Mouse (Mus musculus): ENCODE measurements at regions not wholly inside any gene's neighbourhood (a gene's known extent, or its start where the extent isn't known, plus 50 kb on each side); places are given as distances from the start of the nearest gene placed in this dataset.

DNA sequence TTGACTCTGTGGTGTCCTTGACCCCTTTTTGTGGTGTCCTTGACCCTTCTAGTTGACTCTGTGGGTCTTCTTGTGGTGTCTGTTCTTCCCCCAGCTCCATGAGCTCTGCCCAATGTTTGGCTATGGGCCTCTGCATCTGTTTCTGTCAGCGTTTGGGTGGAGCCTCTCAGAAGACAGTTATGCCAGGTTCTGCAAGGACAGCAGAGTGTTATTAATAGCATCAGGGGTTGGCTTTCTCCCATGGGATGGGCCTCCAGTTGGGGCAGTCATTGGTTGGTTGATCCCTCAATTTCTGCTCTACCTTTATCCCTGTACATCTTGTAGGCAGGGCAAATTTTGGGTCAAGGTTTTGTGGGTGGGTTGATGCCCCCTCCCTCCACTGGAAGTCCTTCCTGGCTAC lies 138.8 kb downstream of the Tex29 start:
- no peak for DNase-seq (ENCODE audit: low spot score in 2 of 2)

DNA sequence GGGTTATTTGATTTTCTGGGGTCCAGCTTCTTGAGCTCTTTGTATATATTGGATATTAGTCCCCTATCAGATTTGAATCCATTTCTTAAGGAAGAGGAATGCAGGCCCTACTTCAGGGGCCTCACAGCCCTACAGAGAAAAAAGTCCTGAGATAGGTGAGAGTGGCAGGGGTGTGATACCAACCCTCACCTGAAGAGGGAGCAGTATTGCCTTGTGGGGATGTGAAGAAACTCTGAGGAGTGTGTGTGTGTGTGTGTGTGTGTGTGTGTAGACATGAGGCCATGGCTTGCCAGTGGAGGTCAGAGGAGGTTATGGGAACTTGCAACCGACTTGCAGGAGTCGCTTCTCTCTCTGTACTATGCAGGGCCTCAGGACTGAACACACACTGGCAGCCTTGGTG lies 141.2 kb downstream of the Tex29 start:
- DNase-seq (ENCODE audit: low spot score in 2 of 2) = no peak

DNA sequence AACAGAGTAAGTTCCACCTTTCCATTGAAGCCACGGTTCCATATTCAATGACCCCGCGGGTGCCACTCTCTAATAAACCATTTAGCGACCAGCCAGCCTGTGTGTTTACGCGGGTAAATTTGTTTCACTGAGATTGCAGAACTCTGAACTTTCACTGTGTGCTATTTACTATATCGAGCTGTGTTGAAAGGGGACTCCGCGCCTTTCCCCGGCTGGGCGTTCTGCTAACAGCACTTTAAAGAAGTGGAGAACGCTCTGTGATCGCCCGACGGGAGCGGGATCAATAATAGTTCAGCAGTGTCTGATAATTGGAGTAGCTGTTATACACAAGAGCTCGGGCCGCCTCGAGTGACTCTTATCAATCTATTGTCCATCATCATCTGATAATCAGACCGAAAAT lies 149.8 kb downstream of the Tex29 start:
- DNase-seq (ENCODE audit: low spot score in 2 of 2) = no peak

DNA sequence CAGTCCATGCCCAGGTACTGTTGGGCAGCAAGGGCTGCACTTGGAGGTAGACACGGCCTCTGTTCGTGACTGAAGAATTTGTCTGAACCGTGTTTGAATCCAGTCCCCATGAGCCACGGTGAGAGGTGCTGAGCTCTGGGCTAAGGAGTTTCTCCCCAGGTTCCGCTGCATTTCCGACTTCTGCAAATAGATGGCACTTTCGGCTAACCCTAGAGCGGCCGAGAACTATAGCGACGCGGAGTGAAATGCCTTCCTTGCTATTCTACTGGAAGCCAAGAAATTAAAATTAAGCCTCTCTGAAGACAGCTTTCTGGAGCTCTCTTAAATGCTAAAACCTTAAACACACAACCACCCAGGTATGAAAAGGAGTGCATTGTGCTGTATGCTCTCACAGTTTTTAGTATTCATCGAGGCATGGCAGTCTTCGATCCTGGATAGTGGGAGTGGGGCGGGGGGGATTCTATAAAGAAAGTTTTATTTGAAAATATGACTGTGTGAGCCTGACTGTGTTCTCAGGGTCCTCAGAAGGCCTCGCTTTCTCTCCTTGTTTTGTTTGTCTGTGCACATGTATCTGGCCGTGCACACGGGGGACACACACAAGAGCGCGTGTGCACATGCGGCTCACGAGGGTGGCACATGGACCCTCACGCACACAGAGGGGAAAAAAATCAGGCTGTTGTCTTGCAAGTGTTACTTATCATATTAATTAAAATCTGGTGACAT lies 159.6 kb downstream of the Tex29 start:
- peak; percentile 41 to 49 for DNase-seq (ENCODE audit: low spot score in 2 of 2)

DNA sequence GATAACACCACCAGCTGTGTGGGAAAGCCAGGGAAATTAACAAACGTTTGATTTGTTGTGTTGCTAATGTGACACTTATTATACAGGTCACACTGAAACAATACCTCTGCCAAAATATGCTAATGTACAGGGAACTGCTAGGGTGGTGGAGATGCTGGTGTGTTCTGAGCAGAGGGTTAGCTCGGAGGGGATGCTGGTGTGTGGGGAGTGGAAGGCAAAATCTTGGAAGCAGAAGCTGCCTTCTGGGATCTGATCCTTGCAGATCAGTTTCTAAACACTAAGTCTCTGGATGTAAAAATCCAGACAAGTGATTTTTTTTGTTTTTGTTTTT lies 160.2 kb downstream of the Tex29 start:
- no peak for DNase-seq (ENCODE audit: low spot score in 2 of 2)

DNA sequence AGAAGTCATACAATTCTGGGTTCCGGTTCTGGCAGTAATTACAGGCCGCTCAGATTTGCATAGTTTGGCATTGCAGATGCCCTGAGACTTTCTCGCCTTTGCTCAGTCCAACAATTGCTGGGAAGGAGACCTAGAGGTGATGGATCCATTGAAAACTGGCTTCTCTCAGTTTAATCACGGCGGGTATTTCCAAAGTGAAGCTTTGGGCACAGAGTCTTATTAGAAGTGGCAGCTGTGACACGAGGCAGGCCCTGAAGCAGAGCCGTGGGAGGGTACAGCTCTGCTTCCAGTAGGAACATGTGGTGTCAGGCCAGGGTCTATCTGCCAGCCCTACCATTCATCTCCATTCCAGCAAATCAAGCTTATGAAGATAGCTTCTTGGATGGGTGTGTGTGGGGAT lies 164.0 kb downstream of the Tex29 start:
- no peak for DNase-seq (ENCODE audit: low spot score in 2 of 2)

DNA sequence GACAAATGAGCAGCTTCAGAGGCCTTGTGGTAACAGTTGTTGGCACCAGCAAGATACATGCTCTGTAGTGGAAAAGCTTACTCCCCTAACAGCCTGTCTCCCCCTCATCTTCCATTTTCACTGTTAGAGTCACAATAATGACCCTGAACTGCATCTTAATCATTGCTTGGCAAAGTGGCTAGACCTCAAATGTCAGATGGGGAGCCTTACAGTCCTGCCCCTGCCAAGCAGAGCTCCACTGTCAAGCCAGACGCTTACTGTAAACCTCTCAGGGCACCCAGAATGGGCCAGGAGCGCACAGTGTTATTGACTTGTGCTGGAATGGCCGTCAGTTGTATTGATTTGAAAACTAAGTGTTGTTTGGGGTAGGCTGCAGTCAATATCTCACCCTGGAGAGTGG lies 172.5 kb downstream of the Tex29 start:
- no peak for DNase-seq (ENCODE audit: low spot score in 2 of 2)

DNA sequence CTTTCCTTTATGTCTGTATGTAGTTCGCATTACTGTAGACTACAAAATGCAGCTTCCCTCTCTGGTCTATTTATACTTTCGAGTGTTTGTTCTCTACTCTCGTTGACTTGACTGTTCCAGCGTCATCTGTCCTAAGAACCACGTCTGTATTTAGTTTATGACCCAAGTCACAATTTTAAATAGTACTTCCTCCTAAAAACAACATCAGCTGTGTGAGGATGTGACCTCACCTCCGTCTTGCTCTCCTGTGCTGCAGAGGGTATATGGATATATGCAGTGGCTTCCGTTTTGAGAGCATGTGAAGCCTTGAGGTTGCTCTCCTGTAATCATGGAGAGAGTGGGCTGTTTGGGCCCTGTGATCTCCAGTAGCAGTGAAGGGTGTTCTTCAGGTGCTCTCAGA lies 177.5 kb downstream of the Tex29 start:
- DNase-seq (ENCODE audit: low spot score in 2 of 2) = no peak

DNA sequence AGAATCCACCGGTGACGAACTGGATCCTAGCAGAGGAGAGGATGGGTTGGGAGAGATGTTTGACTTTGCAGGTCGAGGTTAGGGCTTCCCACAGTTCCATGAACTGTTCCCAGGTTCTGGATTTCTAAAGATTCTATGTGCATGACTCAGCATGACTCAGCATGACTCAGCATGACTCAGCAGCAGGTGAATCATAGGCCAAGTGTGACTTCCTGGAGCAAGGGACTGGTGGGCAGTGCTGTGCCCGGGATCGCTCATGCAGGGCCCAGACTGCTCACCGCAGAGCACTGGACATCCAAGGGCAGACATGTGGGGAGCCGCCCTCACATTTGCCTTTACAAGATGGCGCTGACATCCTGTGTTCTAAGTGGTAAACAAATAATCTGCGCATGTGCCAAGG lies 179.0 kb downstream of the Tex29 start:
- DNase-seq (ENCODE audit: low spot score in 2 of 2) = no peak

DNA sequence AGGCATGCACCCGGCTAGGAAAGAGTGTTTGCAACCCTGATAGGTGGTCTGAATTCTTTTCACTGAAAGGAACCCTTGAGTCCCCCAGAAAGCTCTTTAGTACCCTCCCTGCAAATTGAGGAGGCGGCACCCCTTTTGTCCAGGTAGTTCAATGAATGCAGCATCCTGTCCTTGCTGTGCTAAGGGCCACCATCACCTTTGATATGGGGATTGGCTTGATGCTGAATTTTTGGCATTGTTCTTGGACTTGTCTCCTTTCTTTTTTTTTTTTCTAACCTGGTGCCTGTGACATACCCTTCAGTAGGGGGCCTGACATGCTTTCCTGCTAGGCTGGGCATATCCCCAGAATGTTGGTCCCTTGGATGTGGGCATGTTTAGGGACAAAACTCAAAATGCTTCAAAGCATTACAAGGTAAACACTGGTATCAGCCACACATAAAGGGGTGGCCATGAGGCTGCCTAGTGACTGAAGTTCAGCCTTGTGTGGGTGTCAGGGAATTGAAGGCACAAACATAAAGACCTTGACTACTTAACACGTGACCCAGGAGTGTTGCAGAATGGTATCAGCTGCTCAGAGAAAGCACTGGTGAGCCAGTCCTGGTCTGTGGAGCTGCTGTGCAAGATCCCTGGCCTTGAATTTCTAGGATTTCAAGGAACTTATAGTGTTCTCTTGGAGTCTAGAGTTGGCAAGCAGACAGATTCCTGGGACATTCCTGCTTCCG lies 183.6 kb downstream of the Tex29 start:
- DNase-seq (ENCODE audit: low spot score in 2 of 2) = no peak

DNA sequence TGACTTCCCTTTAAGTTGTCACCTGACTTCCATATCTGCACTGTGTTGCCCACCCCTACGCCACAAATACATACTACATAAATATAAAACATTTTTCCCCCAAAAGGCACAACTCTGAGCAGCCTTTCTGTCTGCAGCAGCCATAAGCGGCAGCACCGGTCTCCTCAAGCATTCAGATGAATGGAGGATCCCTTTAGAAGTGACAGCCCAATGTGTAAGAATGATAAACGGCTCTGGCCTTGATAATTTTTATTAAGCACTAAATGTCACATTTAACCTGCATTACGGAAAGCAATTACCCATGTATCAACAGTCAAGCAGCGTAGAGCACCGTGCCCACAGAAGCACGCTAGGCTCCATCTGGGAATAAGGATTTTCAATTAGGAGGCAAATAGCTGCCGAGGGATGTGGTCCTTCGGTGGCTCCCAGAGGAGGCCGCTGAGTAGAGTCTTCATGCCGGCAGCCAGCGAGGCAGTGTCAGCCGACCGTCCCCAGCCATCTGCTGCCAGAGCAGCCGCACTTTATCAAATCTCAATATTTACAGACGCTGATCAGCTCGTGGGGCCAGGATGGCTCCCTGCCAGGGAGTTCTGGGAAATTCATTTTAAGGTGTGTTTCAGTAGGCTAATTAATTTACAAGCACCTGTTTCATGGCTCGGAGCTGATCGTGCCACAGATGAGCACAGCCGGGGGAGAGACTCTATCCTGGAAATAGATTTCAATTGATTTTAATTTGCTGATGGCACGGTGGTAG lies 190.3 kb downstream of the Tex29 start:
- DNase-seq (ENCODE audit: low spot score in 2 of 2) = no peak

DNA sequence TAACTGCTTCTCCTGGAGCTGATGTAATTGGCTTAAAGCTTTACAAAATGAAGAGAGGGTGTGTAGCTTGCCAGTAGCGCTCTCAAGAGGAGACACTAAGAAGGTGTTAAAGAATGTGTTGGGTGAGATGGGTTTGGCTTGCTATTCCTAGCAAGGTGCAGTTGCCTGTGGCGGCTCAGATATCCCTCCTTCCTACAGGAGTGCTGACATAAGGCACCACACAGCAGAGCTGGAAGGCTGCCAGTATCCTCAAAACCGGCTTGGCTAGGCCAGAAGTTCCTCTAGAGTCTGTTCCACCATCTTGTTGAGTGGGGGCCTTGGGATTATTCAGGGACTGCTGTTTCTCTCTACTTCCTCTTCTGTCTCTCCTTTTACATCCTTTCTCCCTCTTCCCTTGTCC lies 191.5 kb downstream of the Tex29 start:
- peak in 1 of 2 experiments; percentile 6 for DNase-seq (ENCODE audit: low spot score in 2 of 2)

DNA sequence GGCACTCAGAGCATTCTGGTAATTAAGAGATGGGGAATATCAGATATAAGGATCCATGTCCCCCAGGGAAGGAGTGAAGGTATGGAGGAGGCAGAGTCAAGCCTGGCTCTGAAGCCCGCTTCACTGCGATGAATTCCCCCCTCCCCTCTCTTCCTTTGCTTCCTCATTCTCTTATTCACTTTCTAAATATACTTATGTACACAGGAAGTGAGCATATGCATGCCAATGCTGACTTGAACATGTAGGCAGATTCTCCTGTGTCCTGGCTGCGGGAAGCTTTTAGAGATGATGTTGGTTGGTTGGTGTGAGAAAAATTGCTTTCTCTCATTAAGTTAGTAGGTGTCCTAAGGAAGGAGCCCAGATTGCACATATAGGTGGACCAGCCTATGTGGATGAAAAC lies 192.1 kb downstream of the Tex29 start:
- DNase-seq (ENCODE audit: low spot score in 2 of 2) = no peak

DNA sequence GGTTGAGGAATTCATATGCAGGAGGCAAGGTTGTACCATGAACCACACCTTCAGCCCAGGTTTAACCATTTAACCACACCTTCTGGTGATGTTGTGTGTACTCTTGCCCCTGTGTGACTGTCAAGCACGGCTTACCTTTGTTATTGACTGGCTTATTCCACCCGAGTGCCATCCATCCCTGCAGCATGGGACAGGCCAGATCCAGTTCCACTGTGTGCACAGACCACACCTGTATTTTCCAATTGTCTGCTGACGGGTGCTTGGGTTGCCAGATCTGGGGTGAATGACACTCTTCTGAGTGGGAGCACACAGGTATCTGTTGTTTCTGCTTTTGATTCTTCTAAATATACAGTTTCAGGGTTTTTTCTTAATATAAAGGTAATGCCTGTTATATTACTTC lies 196.1 kb downstream of the Tex29 start:
- DNase-seq (ENCODE audit: low spot score in 2 of 2) = no peak

DNA sequence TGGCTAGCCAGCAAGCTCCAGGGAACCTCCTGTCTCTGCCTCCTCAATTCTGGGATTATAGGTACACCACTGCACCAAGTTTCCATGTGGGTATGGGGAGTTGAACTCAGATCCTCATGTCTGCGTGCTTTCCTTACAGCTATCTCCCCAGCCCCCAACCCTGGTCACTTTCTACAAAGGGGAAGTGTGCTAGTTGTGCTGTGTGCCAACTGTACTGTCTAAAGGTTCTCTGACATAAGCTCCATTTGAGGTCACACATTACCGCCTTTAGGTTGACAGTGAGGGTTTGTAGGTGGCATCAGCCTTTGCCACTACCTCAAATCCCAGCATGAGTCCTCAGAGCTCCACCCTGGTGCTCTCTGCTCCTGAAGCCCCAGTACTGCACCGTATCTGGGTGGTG lies 200.7 kb downstream of the Tex29 start:
- DNase-seq (ENCODE audit: low spot score in 2 of 2) = no peak

DNA sequence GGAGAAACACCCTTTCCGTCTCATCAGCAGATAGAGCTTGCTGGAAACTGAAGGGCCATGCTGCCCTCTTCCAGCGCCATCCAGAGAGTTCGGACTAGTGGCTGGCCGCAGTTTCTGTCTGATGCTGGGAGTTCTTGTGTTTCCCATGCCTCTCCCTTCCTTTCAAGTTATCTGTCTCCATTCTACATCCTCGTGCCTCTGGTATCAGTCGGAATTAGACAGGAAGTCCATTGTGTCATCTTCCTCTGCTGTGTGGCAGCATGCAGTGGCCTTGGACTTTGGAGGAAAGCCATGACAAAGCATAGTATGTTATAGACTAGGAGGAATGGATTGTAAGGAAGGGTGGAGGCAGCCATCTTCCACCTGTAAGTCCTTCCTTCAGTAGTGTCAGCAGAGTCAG lies 201.4 kb downstream of the Tex29 start:
- DNase-seq (ENCODE audit: low spot score in 2 of 2) = no peak

DNA sequence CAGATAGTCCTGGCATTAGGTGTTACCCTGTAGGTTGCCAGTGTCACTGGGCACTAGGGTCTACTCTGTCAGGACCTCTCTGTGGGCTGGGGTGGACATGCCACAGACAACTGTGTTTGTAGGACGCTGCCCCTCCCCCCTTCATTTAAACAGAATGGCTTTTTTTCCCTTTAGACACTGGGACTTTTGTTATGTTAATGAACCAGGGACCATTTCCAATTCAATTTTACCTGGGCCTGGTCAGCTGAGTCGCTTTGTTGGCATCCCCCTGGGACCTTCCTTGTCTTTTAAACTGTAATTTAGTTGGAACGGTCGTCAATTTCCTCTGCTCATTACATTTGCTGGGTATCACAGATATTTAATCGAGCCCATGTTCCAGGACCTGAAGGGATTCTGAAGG lies 210.6 kb downstream of the Tex29 start:
- no peak for DNase-seq (ENCODE audit: low spot score in 2 of 2)

DNA sequence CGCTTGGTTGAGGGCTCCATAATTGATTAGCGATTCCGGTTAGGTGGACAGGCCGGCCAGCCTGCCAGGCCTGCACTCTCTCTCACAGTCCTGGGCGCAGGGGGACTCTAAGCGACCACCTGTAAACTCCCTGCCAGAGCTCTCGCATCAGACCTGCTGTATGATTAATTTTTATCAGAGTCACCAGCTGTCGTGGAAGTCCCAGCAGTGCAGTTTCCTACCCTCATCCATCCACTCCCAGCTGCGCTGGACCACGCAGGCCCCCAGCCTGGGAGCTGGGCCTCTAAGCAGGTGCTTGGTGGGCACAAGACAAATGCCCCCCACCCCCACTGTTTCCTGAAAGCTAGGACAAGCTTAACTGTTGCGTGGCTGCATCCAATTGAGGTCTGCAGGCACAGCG lies 211.1 kb downstream of the Tex29 start:
- DNase-seq (ENCODE audit: low spot score in 2 of 2) = no peak

DNA sequence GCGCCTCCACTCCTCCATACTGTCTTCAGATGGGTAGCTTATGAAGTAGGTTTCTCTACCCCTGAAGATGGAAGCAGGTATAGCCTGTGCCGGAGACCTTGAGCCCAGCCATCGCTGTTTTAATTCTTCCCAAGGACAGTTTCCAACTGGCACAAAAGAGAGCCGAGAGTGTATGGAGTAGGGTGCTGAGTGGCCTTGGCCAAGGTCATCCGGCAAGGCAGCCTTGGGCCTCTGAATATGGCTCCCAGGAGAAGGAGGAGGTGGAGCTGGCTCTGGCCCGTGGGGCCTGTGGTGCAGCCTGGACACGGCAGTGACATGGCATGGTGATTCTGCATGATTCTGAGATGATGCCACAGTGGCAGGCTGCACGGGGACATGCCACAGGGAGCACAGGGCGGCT lies 215.7 kb downstream of the Tex29 start:
- DNase-seq (ENCODE audit: low spot score in 2 of 2) = no peak

DNA sequence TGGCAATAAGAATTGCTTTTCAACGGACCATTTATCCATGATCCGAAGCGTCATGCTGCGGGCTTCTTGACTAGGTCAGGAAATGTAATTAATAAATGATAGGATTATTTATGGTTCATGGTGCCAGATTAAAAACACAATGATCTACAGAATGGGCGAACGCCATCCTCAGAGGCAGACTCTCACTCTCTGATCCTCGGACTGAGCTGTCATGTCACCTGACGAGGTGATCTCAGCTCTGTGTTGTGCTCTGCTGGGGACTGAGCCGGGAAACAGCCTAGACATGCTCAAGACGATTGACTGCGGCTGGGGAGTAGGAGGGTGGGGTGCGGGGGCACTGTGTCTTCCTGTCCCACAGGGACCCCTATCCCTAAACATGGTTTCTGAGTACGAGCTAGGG lies 217.4 kb upstream of the A230072I06Rik start:
- no peak for DNase-seq (ENCODE audit: low spot score in 2 of 2)

DNA sequence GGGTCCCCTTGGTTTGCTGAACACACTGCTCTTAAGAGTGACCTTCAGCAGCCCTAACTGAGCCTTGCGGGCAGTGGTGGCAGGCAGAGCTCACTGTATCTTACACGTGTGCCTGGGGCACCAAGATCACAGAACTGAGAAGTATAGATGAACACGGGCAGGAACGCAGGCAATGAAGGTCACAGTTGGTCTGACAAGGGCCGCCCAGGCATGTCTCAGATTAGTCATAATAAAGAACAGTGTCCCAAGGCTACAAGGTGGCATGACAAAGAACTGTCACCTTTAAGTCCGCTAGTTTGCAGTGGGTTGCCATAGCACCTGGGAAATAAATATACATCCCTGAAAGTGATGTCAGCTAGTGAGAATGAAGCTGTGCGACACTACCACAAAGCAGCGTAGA lies 215.9 kb upstream of the A230072I06Rik start:
- DNase-seq (ENCODE audit: low spot score in 2 of 2) = no peak

DNA sequence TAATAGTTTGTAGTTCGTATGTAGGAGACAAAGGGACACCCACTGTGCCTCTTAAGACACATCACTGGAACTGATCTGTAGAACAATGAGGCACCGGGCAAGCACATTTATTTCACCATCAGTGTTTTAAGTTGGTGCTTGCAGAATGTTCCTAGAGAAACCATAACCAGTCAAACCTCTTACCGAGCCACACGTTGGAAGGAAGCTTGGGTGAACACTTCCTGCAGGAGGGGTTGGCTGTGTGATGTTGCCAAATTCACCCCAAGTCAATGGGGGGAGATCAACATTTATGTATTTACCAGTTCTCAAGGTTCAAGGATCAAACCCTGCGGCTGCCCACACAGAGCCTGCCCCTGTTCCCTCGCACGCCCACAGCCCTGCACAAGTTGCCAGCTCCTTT lies 214.0 kb upstream of the A230072I06Rik start:
- no peak for DNase-seq (ENCODE audit: low spot score in 2 of 2)

DNA sequence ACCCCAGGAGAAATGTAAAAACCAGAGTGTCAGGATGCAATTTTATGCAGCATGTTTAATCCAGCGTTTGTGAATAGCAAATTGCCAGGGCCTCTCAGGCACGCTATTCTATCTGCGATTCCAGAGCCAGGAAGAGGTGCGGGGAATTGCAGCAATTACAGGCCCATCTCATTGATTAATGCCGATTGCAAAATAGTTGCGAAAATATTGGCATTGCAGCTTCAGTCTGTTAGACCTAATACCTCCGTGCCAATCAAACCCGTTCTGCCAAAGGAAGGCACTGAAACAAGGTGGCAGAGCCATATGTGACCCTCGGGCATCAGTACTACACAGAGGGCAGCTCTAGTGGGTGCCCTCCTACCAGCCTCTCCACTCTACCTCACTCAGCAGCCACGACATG lies 212.2 kb upstream of the A230072I06Rik start:
- DNase-seq (ENCODE audit: low spot score in 2 of 2) = no peak
